Mouse (Mus musculus) liver, embryonic 13.5 days (tissue): ENCODE measurements around the gene Kif6. TPM values are rescaled to one million over a fixed set of nuclear protein-coding genes. Genes with fewer than 3 reads are reported as not detected.

Experiments
- ATAC-seq: fragments of 200-750 bp; cut with Nextera tagmentation; 2 replicates; pipeline ENCODE4 v1.8.0; 2017; ENCODE audit warnings: low read depth, mild to moderate bottlenecking, moderate number of reproducible peaks, moderate library complexity
- DNase-seq: peaks from one replicate; pipeline ENCODE4 v3.0.0; 2022
- H3K27ac ChIP-seq: fragments of 300-500 bp; sonication (generic); 2 replicates; pipeline ENCODE4 v1.5.1; 2015; ENCODE audit warnings: moderate library complexity, mild to moderate bottlenecking, inconsistent platforms
- H3K27me3 ChIP-seq: fragments of 300-500 bp; sonication (generic); 2 replicates; pipeline ENCODE4 v1.6.1; 2015; ENCODE audit warnings: mild to moderate bottlenecking, inconsistent platforms
- H3K36me3 ChIP-seq: fragments of 300-500 bp; sonication (generic); 2 replicates; pipeline ENCODE4 v1.6.1; 2015; ENCODE audit warnings: mild to moderate bottlenecking, inconsistent platforms
- H3K4me1 ChIP-seq: fragments of 300-500 bp; sonication (generic); replicated peaks from 2 replicates; pipeline ENCODE4 v1.6.1; 2015; ENCODE audit warnings: inconsistent platforms
- H3K4me2 ChIP-seq: fragments of 300-500 bp; sonication (generic); 2 replicates; pipeline ENCODE4 v1.6.1; 2015; ENCODE audit warnings: inconsistent platforms, mild to moderate bottlenecking, moderate library complexity
- H3K4me3 ChIP-seq: fragments of 300-500 bp; sonication (generic); replicated peaks from 2 replicates; pipeline ENCODE4 v1.5.1; 2015; ENCODE audit warnings: mild to moderate bottlenecking, inconsistent platforms
- H3K9ac ChIP-seq: fragments of 300-500 bp; sonication (generic); 2 replicates; pipeline ENCODE4 v1.6.1; 2015; ENCODE audit warnings: mild to moderate bottlenecking, inconsistent platforms
- H3K9me3 ChIP-seq: fragments of 300-500 bp; sonication (generic); replicated peaks from 2 replicates; pipeline ENCODE4 v1.6.1; 2016; ENCODE audit warnings: inconsistent platforms
- WGBS: fragments of 180-500 bp; shearing (Covaris S2); methylation state at CpG from one replicate; pipeline ENCODE4 v1.1.7; 2015; ENCODE audit not compliant: insufficient replicate concordance; 5-methylcytosine and 5-hydroxymethylcytosine counted together
- polyA plus RNA-seq: library from polyadenylated mRNA; unstranded; fragments of >200 nt; fragmentation: Nextera tagmentation; extraction: Ambion mirVana; gene quantifications from 2 replicates; pipeline ENCODE4 v1.2.1, GENCODE M21; 2015

The Kif6 gene
- polyA plus RNA-seq, 1 experiment from 2014 or later: 0.10 TPM

GRCm38 (mm10) chr17:49863597-49863996 is 248.7 kb downstream of the Kif6 start:
- DNase-seq: no peak
- ATAC-seq: no peak
- no peaks in the 10 kb centered on the region for H3K9me3 ChIP-seq
- H3K27ac ChIP-seq: no peak overlapping the region
- no peak overlapping the region for H3K4me2 ChIP-seq
- no peaks in the 10 kb centered on the region for H3K27me3 ChIP-seq
- H3K9ac ChIP-seq: no peak overlapping the region
- no peaks in the 10 kb centered on the region for H3K4me1 ChIP-seq
- 64% methylated on average over 5 of the region's 5 CpGs for WGBS
- H3K4me3 ChIP-seq: no peak overlapping the region
- no peaks in the 10 kb centered on the region for H3K36me3 ChIP-seq

GRCm38 (mm10) chr17:49865604-49866003 is 250.7 kb downstream of the Kif6 start:
- ATAC-seq (no peak), DNase-seq (no peak)
- Histone ChIP-seq H3K27ac (no peak overlapping the region), H3K27me3 (no peaks in the 10 kb centered on the region), H3K9me3 (no peaks in the 10 kb centered on the region), H3K4me1 (no peaks in the 10 kb centered on the region), H3K4me2 (no peak overlapping the region), H3K36me3 (no peaks in the 10 kb centered on the region), H3K4me3 (no peak overlapping the region), H3K9ac (no peak overlapping the region)
- 53% methylated on average over 2 of the region's 2 CpGs for WGBS

- H3K36me3 ChIP-seq: no peaks in the 10 kb centered on the region
- H3K9ac ChIP-seq: no peak overlapping the region
- no peak overlapping the region for H3K4me2 ChIP-seq
- no peaks in the 10 kb centered on the region for H3K9me3 ChIP-seq
- 60% methylated on average over 8 of the region's 8 CpGs for WGBS
- DNase-seq (no peak), ATAC-seq (no peak)
- no peaks in the 10 kb centered on the region for H3K4me1 ChIP-seq
- H3K27ac ChIP-seq: no peak overlapping the region
- no peak overlapping the region for H3K4me3 ChIP-seq
- H3K27me3 ChIP-seq: no peaks in the 10 kb centered on the region
Observed at GRCm38 (mm10) chr17:49866653-49867215, 251.8 kb downstream of the Kif6 start.

- Histone ChIP-seq H3K36me3 (no peaks in the 10 kb centered on the region), H3K27me3 (no peaks in the 10 kb centered on the region), H3K9ac (no peak overlapping the region), H3K4me2 (no peak overlapping the region), H3K4me3 (no peak overlapping the region), H3K27ac (no peak overlapping the region), H3K4me1 (no peaks in the 10 kb centered on the region), H3K9me3 (no peaks in the 10 kb centered on the region)
- ATAC-seq (no peak), DNase-seq (no peak)
- WGBS: 42% methylated on average over 13 of the region's 13 CpGs
Observed at GRCm38 (mm10) chr17:49867321-49868137, 252.6 kb downstream of the Kif6 start.

- DNase-seq (no peak), ATAC-seq (no peak)
- H3K27me3 ChIP-seq: no peaks in the 10 kb centered on the region
- H3K4me1 ChIP-seq: no peaks in the 10 kb centered on the region
- H3K4me3 ChIP-seq: no peak overlapping the region
- no peaks in the 10 kb centered on the region for H3K9me3 ChIP-seq
- H3K9ac ChIP-seq: no peak overlapping the region
- H3K4me2 ChIP-seq: no peak overlapping the region
- H3K27ac ChIP-seq: no peak overlapping the region
- 61% methylated on average over 9 of the region's 9 CpGs for WGBS
- H3K36me3 ChIP-seq: no peaks in the 10 kb centered on the region
Observed at GRCm38 (mm10) chr17:49869246-49869645, 254.3 kb downstream of the Kif6 start.

- 19% methylated on average over 2 of the region's 2 CpGs for WGBS
- Histone ChIP-seq H3K9me3 (no peaks in the 10 kb centered on the region), H3K4me2 (no peak overlapping the region), H3K27me3 (no peaks in the 10 kb centered on the region), H3K4me1 (no peaks in the 10 kb centered on the region), H3K27ac (no peak overlapping the region), H3K4me3 (no peak overlapping the region), H3K9ac (no peak overlapping the region), H3K36me3 (no peaks in the 10 kb centered on the region)
- DNase-seq: no peak
- ATAC-seq: no peak
Observed at GRCm38 (mm10) chr17:49872305-49872704, 257.4 kb downstream of the Kif6 start.

GRCm38 (mm10) chr17:49874746-49875145 is 259.8 kb downstream of the Kif6 start:
- 65% methylated on average over 5 of the region's 5 CpGs for WGBS
- no peak overlapping the region for H3K27ac ChIP-seq
- H3K4me3 ChIP-seq: no peak overlapping the region
- H3K4me2 ChIP-seq: no peak overlapping the region
- H3K36me3 ChIP-seq: no peaks in the 10 kb centered on the region
- no peaks in the 10 kb centered on the region for H3K9me3 ChIP-seq
- no peak overlapping the region for H3K9ac ChIP-seq
- DNase-seq: no peak
- H3K4me1 ChIP-seq: no peaks in the 10 kb centered on the region
- no peak for ATAC-seq
- no peaks in the 10 kb centered on the region for H3K27me3 ChIP-seq

GRCm38 (mm10) chr17:49875401-49875800 is 260.5 kb downstream of the Kif6 start:
- H3K4me3 ChIP-seq: no peak overlapping the region
- no peak overlapping the region for H3K27ac ChIP-seq
- DNase-seq (no peak), ATAC-seq (no peak)
- no peaks in the 10 kb centered on the region for H3K9me3 ChIP-seq
- no peaks in the 10 kb centered on the region for H3K4me1 ChIP-seq
- no peaks in the 10 kb centered on the region for H3K36me3 ChIP-seq
- H3K4me2 ChIP-seq: no peak overlapping the region
- H3K27me3 ChIP-seq: no peaks in the 10 kb centered on the region
- 57% methylated on average over 6 of the region's 6 CpGs for WGBS
- H3K9ac ChIP-seq: no peak overlapping the region

GRCm38 (mm10) chr17:49875939-49876651 is 261.2 kb downstream of the Kif6 start:
- Histone ChIP-seq H3K27ac (no peak overlapping the region), H3K9me3 (no peaks in the 10 kb centered on the region), H3K4me1 (peaks cover 4% of the 10 kb centered on the region), H3K4me2 (no peak overlapping the region), H3K27me3 (no peaks in the 10 kb centered on the region), H3K9ac (no peak overlapping the region), H3K36me3 (no peaks in the 10 kb centered on the region), H3K4me3 (no peak overlapping the region)
- DNase-seq (no peak), ATAC-seq (no peak)
- WGBS: 52% methylated on average over 15 of the region's 15 CpGs

GRCm38 (mm10) chr17:49880919-49881744 is 266.2 kb downstream of the Kif6 start:
- no peaks in the 10 kb centered on the region for H3K36me3 ChIP-seq
- no peaks in the 10 kb centered on the region for H3K9me3 ChIP-seq
- no peaks in the 10 kb centered on the region for H3K27me3 ChIP-seq
- no peak overlapping the region for H3K4me2 ChIP-seq
- no peak overlapping the region for H3K9ac ChIP-seq
- H3K4me1 ChIP-seq: peaks cover 9% of the 10 kb centered on the region
- H3K27ac ChIP-seq: no peak overlapping the region
- DNase-seq (no peak), ATAC-seq (peak; percentile 74)
- WGBS: 24% methylated on average over 5 of the region's 5 CpGs
- H3K4me3 ChIP-seq: no peak overlapping the region

GRCm38 (mm10) chr17:49881796-49882195 is 266.9 kb downstream of the Kif6 start:
- Histone ChIP-seq H3K27me3 (no peaks in the 10 kb centered on the region), H3K9me3 (no peaks in the 10 kb centered on the region), H3K9ac (no peak overlapping the region), H3K27ac (no peak overlapping the region), H3K4me1 (peaks cover 9% of the 10 kb centered on the region), H3K4me2 (no peak overlapping the region), H3K4me3 (no peak overlapping the region), H3K36me3 (no peaks in the 10 kb centered on the region)
- 52% methylated on average over 7 of the region's 7 CpGs for WGBS
- ATAC-seq (no peak), DNase-seq (no peak)
